Mouse (Mus musculus): ENCODE measurements around the gene Krtap11-1. TPM values are rescaled to one million over a fixed set of nuclear protein-coding genes. Genes with fewer than 3 reads are reported as not detected.

Gene Krtap11-1
- not detected in 2 replicates for polyA plus RNA-seq (2015; fragmentation: Nextera tagmentation; extraction: Ambion mirVana)

GRCm38 (mm10) chr16:89571083-89571482 lies at the start of gene Krtap11-1:
TSS of gene Krtap11-1 (minus strand) at chr16:89571183.
- Histone ChIP-seq H3K27ac (ENCODE audit: low read length) (no peak within 1 kb of the TSS), H3K36me3 (ENCODE audit: control insufficient read depth, insufficient read depth) (no peaks in the 10 kb centered on the region), H3K27me3 (ENCODE audit: control insufficient read depth, insufficient read depth, low read length) (no peaks in the 10 kb centered on the region), H3K4me3 (ENCODE audit: low read length) (no peak within 1 kb of the TSS), H3K4me1 (ENCODE audit: control insufficient read depth, insufficient read depth, low read length) (peaks cover 3% of the 10 kb centered on the region; the same call in 1 of the 2 replicates), H3K9ac (ENCODE audit: low read length) (no peak within 1 kb of the TSS), H3K9me3 (replicated peaks; ENCODE audit: control insufficient read depth, low read length) (no peaks in the 10 kb centered on the region), H3K4me2 (ENCODE audit: low read depth, low read length) (no peak within 1 kb of the TSS)
- WGBS, result 85% methylated on average over 5 of the region's 5 CpGs
- ATAC-seq (replicated peaks; ENCODE audit: extremely low read depth, insufficient read depth, low FRiP score), result no peak

GRCm38 (mm10) chr16:89618190-89618589 lies 47.2 kb upstream of the Krtap11-1 start:
- Histone ChIP-seq H3K27me3 (ENCODE audit: control insufficient read depth, insufficient read depth, low read length) (no peaks in the 10 kb centered on the region), H3K36me3 (ENCODE audit: control insufficient read depth, insufficient read depth) (no peaks in the 10 kb centered on the region), H3K4me2 (ENCODE audit: low read depth, low read length) (no peak overlapping the region), H3K9ac (ENCODE audit: low read length) (no peak overlapping the region), H3K4me1 (ENCODE audit: control insufficient read depth, insufficient read depth, low read length) (peaks cover 5% of the 10 kb centered on the region), H3K9me3 (replicated peaks; ENCODE audit: control insufficient read depth, low read length) (no peaks in the 10 kb centered on the region), H3K4me3 (ENCODE audit: low read length) (no peak overlapping the region), H3K27ac (ENCODE audit: low read length) (no peak overlapping the region)
- no peak for ATAC-seq (replicated peaks; ENCODE audit: extremely low read depth, insufficient read depth, low FRiP score)
- 83% methylated on average over 7 of the region's 7 CpGs for WGBS

- Histone ChIP-seq H3K9me3 (replicated peaks; ENCODE audit: control insufficient read depth, low read length) (no peaks in the 10 kb centered on the region), H3K36me3 (ENCODE audit: control insufficient read depth, insufficient read depth) (no peaks in the 10 kb centered on the region), H3K27me3 (ENCODE audit: control insufficient read depth, insufficient read depth, low read length) (no peaks in the 10 kb centered on the region), H3K27ac (ENCODE audit: low read length) (no peak overlapping the region), H3K4me2 (ENCODE audit: low read depth, low read length) (no peak overlapping the region), H3K4me1 (ENCODE audit: control insufficient read depth, insufficient read depth, low read length) (peaks cover 5% of the 10 kb centered on the region), H3K4me3 (ENCODE audit: low read length) (no peak overlapping the region), H3K9ac (ENCODE audit: low read length) (no peak overlapping the region)
- ATAC-seq (replicated peaks; ENCODE audit: extremely low read depth, insufficient read depth, low FRiP score), result no peak
- 29% methylated on average over 3 of the region's 3 CpGs for WGBS
Observed at GRCm38 (mm10) chr16:89617251-89617650, 46.3 kb upstream of the Krtap11-1 start.

- no peak overlapping the region for H3K27ac ChIP-seq (ENCODE audit: low read length)
- 66% methylated on average over 12 of the region's 12 CpGs for WGBS
- H3K9ac ChIP-seq (ENCODE audit: low read length), result no peak overlapping the region
- H3K9me3 ChIP-seq (replicated peaks; ENCODE audit: control insufficient read depth, low read length), result no peaks in the 10 kb centered on the region
- no peaks in the 10 kb centered on the region for H3K36me3 ChIP-seq (ENCODE audit: control insufficient read depth, insufficient read depth)
- no peak for ATAC-seq (replicated peaks; ENCODE audit: extremely low read depth, insufficient read depth, low FRiP score)
- H3K4me1 ChIP-seq (ENCODE audit: control insufficient read depth, insufficient read depth, low read length), result peaks cover 5% of the 10 kb centered on the region
- H3K4me2 ChIP-seq (ENCODE audit: low read depth, low read length), result no peak overlapping the region
- H3K27me3 ChIP-seq (ENCODE audit: control insufficient read depth, insufficient read depth, low read length), result no peaks in the 10 kb centered on the region
- H3K4me3 ChIP-seq (ENCODE audit: low read length), result no peak overlapping the region
Observed at GRCm38 (mm10) chr16:89613726-89614125, 42.7 kb upstream of the Krtap11-1 start.

- Histone ChIP-seq H3K9me3 (replicated peaks; ENCODE audit: control insufficient read depth, low read length) (no peaks in the 10 kb centered on the region), H3K4me3 (ENCODE audit: low read length) (no peak overlapping the region), H3K36me3 (ENCODE audit: control insufficient read depth, insufficient read depth) (no peaks in the 10 kb centered on the region), H3K4me1 (ENCODE audit: control insufficient read depth, insufficient read depth, low read length) (no peaks in the 10 kb centered on the region), H3K27ac (ENCODE audit: low read length) (no peak overlapping the region), H3K9ac (ENCODE audit: low read length) (no peak overlapping the region), H3K4me2 (ENCODE audit: low read depth, low read length) (no peak overlapping the region), H3K27me3 (ENCODE audit: control insufficient read depth, insufficient read depth, low read length) (no peaks in the 10 kb centered on the region)
- 67% methylated on average over 4 of the region's 4 CpGs for WGBS
- no peak for ATAC-seq (replicated peaks; ENCODE audit: extremely low read depth, insufficient read depth, low FRiP score)
Observed at GRCm38 (mm10) chr16:89608791-89609185, 37.8 kb upstream of the Krtap11-1 start.

- no peaks in the 10 kb centered on the region for H3K27me3 ChIP-seq (ENCODE audit: control insufficient read depth, insufficient read depth, low read length)
- H3K4me2 ChIP-seq (ENCODE audit: low read depth, low read length), result no peak overlapping the region
- no peaks in the 10 kb centered on the region for H3K36me3 ChIP-seq (ENCODE audit: control insufficient read depth, insufficient read depth)
- no peak overlapping the region for H3K9ac ChIP-seq (ENCODE audit: low read length)
- WGBS, result 86% methylated on average over 12 of the region's 12 CpGs
- no peaks in the 10 kb centered on the region for H3K4me1 ChIP-seq (ENCODE audit: control insufficient read depth, insufficient read depth, low read length)
- H3K4me3 ChIP-seq (ENCODE audit: low read length), result no peak overlapping the region
- ATAC-seq (replicated peaks; ENCODE audit: extremely low read depth, insufficient read depth, low FRiP score), result no peak
- H3K9me3 ChIP-seq (replicated peaks; ENCODE audit: control insufficient read depth, low read length), result no peaks in the 10 kb centered on the region
- no peak overlapping the region for H3K27ac ChIP-seq (ENCODE audit: low read length)
Observed at GRCm38 (mm10) chr16:89608161-89608790, 37.3 kb upstream of the Krtap11-1 start.

GRCm38 (mm10) chr16:89606951-89607350 lies 36.0 kb upstream of the Krtap11-1 start:
- Histone ChIP-seq H3K9ac (ENCODE audit: low read length) (no peak overlapping the region), H3K9me3 (replicated peaks; ENCODE audit: control insufficient read depth, low read length) (no peaks in the 10 kb centered on the region), H3K27me3 (ENCODE audit: control insufficient read depth, insufficient read depth, low read length) (no peaks in the 10 kb centered on the region), H3K36me3 (ENCODE audit: control insufficient read depth, insufficient read depth) (no peaks in the 10 kb centered on the region), H3K27ac (ENCODE audit: low read length) (no peak overlapping the region), H3K4me3 (ENCODE audit: low read length) (no peak overlapping the region), H3K4me1 (ENCODE audit: control insufficient read depth, insufficient read depth, low read length) (no peaks in the 10 kb centered on the region), H3K4me2 (ENCODE audit: low read depth, low read length) (no peak overlapping the region)
- WGBS, result 88% methylated on average over 3 of the region's 3 CpGs
- no peak for ATAC-seq (replicated peaks; ENCODE audit: extremely low read depth, insufficient read depth, low FRiP score)

GRCm38 (mm10) chr16:89587209-89587608 lies 16.2 kb upstream of the Krtap11-1 start:
- WGBS, result 35% methylated on average over 3 of the region's 3 CpGs
- H3K27me3 ChIP-seq (ENCODE audit: control insufficient read depth, insufficient read depth, low read length), result no peaks in the 10 kb centered on the region
- H3K4me1 ChIP-seq (ENCODE audit: control insufficient read depth, insufficient read depth, low read length), result peaks cover 3% of the 10 kb centered on the region
- H3K27ac ChIP-seq (ENCODE audit: low read length), result no peak overlapping the region
- ATAC-seq (replicated peaks; ENCODE audit: extremely low read depth, insufficient read depth, low FRiP score), result no peak
- H3K4me3 ChIP-seq (ENCODE audit: low read length), result no peak overlapping the region
- H3K9ac ChIP-seq (ENCODE audit: low read length), result no peak overlapping the region
- no peak overlapping the region for H3K4me2 ChIP-seq (ENCODE audit: low read depth, low read length)
- H3K9me3 ChIP-seq (replicated peaks; ENCODE audit: control insufficient read depth, low read length), result peaks cover 6% of the 10 kb centered on the region
- H3K36me3 ChIP-seq (ENCODE audit: control insufficient read depth, insufficient read depth), result no peaks in the 10 kb centered on the region

GRCm38 (mm10) chr16:89585604-89586508 lies 14.9 kb upstream of the Krtap11-1 start:
- H3K9me3 ChIP-seq (replicated peaks; ENCODE audit: control insufficient read depth, low read length), result no peaks in the 10 kb centered on the region
- 63% methylated on average over 9 of the region's 9 CpGs for WGBS
- no peak overlapping the region for H3K4me3 ChIP-seq (ENCODE audit: low read length)
- no peak for ATAC-seq (replicated peaks; ENCODE audit: extremely low read depth, insufficient read depth, low FRiP score)
- H3K4me1 ChIP-seq (ENCODE audit: control insufficient read depth, insufficient read depth, low read length), result peaks cover 3% of the 10 kb centered on the region
- no peak overlapping the region for H3K27ac ChIP-seq (ENCODE audit: low read length)
- H3K9ac ChIP-seq (ENCODE audit: low read length), result no peak overlapping the region
- no peaks in the 10 kb centered on the region for H3K27me3 ChIP-seq (ENCODE audit: control insufficient read depth, insufficient read depth, low read length)
- H3K36me3 ChIP-seq (ENCODE audit: control insufficient read depth, insufficient read depth), result no peaks in the 10 kb centered on the region
- no peak overlapping the region for H3K4me2 ChIP-seq (ENCODE audit: low read depth, low read length)
